Mouse (Mus musculus) C2C12 (cell line): ENCODE data around the gene Usp4. TPM values are rescaled to one million over a fixed set of nuclear protein-coding genes. Genes with fewer than 3 reads are reported as not detected.
A peak's percentile ranks its signal among the peaks of the same experiment; 100 is the strongest.

Experiments
- H3K27me3 ChIP-seq: one replicate; pipeline ENCODE4 v1.6.1; 2011; ENCODE audit not compliant: control insufficient read depth, insufficient read depth, insufficient read length
- H3K36me3 ChIP-seq: one replicate; pipeline ENCODE4 v1.6.1; 2011; ENCODE audit not compliant: control insufficient read depth, insufficient read depth
- H3K4me3 ChIP-seq: one replicate; pipeline ENCODE4 v1.5.1; 2011; ENCODE audit warnings: mild to moderate bottlenecking, control low read depth; ENCODE audit not compliant: poor library complexity, insufficient read depth, severe bottlenecking
- H3K79me2 ChIP-seq: one replicate; pipeline ENCODE4 v1.6.1; 2011; ENCODE audit not compliant: control insufficient read depth, insufficient read depth
- H3K79me3 ChIP-seq: one replicate; pipeline ENCODE4 v1.6.1; 2011; ENCODE audit warnings: low read depth, control low read depth
- H3ac ChIP-seq: one replicate; pipeline ENCODE3; 2011; ENCODE audit warnings: low read depth; ENCODE audit not compliant: control insufficient read depth, insufficient read length
- CEBPB ChIP-seq: IDR thresholded peaks from one replicate; pipeline ENCODE4 v1.6.1; 2011; ENCODE audit warnings: low read depth, mild to moderate bottlenecking, control low read depth, moderate library complexity
- CTCF ChIP-seq: IDR thresholded peaks from one replicate; pipeline ENCODE4 v1.5.1; 2011; ENCODE audit not compliant: control insufficient read depth, insufficient read depth, insufficient read length
- FOSL1 ChIP-seq: IDR thresholded peaks from one replicate; pipeline ENCODE4 v1.8.0; 2011; ENCODE audit warnings: mild to moderate bottlenecking, low read length; ENCODE audit not compliant: poor library complexity, insufficient read depth, severe bottlenecking
- MAX ChIP-seq: IDR thresholded peaks from one replicate; pipeline ENCODE4 v1.6.1; 2011; ENCODE audit warnings: mild to moderate bottlenecking, control low read depth
- MYOD1 ChIP-seq: IDR thresholded peaks from one replicate; pipeline ENCODE4 v1.6.1; 2011; ENCODE audit warnings: low read depth; ENCODE audit not compliant: control insufficient read depth, insufficient read length
- MYOG ChIP-seq: IDR thresholded peaks from one replicate; pipeline ENCODE4 v1.6.1; 2011; ENCODE audit not compliant: control insufficient read depth, insufficient read length; ENCODE audit errors: extremely low read depth
- USF1 ChIP-seq: IDR thresholded peaks from one replicate; pipeline ENCODE4 v1.6.1; 2011; ENCODE audit warnings: low read depth, mild to moderate bottlenecking, control low read depth, moderate library complexity
- polyA plus RNA-seq: library from polyadenylated mRNA; unstranded; fragments of >200 nt; fragmentation: generic; extraction: Trizol; gene quantifications from one replicate; pipeline ENCODE4 v1.2.1, GENCODE M21; 2012; ENCODE audit warnings: missing spikeins

Gene Usp4
- polyA plus RNA-seq, 1 experiment: 82.3 TPM

DNA sequence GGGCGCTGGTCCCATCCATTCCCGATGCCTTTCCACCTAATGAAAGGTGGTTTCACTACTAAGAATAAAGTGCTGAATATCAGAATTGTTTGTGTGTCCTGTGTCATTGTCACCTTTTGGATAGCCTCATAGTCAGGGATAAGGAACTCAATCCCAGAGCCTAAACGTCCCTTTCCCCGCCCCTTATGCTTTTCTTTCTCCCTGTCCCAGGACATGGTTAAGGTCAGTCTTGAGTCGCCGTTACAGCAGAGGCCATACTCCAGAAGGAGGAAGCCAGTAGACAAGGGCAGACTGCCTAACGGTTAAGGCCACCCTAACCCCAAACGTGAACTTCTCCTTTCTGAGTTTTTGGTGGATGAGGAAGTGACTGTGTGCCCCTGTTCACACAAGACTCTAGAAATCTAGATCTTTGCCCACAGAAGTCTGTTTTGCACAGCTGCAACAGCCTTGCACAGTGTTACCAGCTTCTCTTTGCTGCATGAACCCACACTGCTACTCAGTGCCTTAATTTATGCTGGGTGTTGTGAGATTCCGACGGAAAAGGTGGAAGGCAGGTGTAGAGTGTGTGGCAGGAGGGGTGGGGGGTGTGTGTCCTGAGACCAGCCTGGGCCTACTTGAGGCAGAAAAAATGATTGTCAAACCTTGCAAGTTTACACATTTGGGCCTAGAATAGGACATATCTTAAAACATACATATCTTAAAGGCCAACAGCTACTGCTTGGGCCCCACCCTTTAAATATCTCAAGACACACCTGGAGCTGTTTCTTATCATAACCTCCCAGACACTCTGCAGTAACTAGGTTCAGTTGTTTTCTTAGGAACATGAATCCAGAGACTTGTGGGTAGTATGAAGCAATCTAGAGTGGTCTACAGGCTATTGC is 7.2 kb upstream of the Usp4 start:
- no peak for TF ChIP-seq MYOD1
- TF ChIP-seq CEBPB: no peak
- TF ChIP-seq USF1: no peak
- TF ChIP-seq MYOG: no peak
- no peak for TF ChIP-seq MAX
- TF ChIP-seq CTCF: no peak
- TF ChIP-seq FOSL1: no peak
- Histone ChIP-seq H3K36me3 (peaks cover 36% of the 10 kb centered on the region), H3ac (peak overlapping the region; percentile 40), H3K79me3 (peaks cover 12% of the 10 kb centered on the region), H3K27me3 (no peaks in the 10 kb centered on the region), H3K79me2 (peaks cover 17% of the 10 kb centered on the region), H3K4me3 (peak overlapping the region; percentile 70)

- Histone ChIP-seq H3K79me2 (peaks cover 17% of the 10 kb centered on the region), H3K36me3 (peaks cover 30% of the 10 kb centered on the region), H3K27me3 (no peaks in the 10 kb centered on the region), H3K4me3 (no peak overlapping the region), H3ac (no peak overlapping the region), H3K79me3 (peaks cover 14% of the 10 kb centered on the region)
- TF ChIP-seq MYOG (no peak), MAX (no peak), CTCF (no peak), FOSL1 (no peak), USF1 (no peak), MYOD1 (no peak), CEBPB (no peak)
These were observed 6.5 kb upstream of the Usp4 start for GRCm38 (mm10) chr9:108341139-108341475.

- no peaks in the 10 kb centered on the region for H3K27me3 ChIP-seq
- no peak for TF ChIP-seq CEBPB
- TF ChIP-seq MYOG: no peak
- TF ChIP-seq FOSL1: no peak
- TF ChIP-seq MAX: no peak
- no peak for TF ChIP-seq CTCF
- no peak for TF ChIP-seq MYOD1
- TF ChIP-seq USF1: no peak
- H3ac ChIP-seq: no peak overlapping the region
- no peak overlapping the region for H3K4me3 ChIP-seq
- peaks cover 26% of the 10 kb centered on the region for H3K36me3 ChIP-seq
- H3K79me3 ChIP-seq: peaks cover 15% of the 10 kb centered on the region
- H3K79me2 ChIP-seq: peaks cover 17% of the 10 kb centered on the region
These were observed 5.9 kb upstream of the Usp4 start for GRCm38 (mm10) chr9:108341801-108342200.

DNA sequence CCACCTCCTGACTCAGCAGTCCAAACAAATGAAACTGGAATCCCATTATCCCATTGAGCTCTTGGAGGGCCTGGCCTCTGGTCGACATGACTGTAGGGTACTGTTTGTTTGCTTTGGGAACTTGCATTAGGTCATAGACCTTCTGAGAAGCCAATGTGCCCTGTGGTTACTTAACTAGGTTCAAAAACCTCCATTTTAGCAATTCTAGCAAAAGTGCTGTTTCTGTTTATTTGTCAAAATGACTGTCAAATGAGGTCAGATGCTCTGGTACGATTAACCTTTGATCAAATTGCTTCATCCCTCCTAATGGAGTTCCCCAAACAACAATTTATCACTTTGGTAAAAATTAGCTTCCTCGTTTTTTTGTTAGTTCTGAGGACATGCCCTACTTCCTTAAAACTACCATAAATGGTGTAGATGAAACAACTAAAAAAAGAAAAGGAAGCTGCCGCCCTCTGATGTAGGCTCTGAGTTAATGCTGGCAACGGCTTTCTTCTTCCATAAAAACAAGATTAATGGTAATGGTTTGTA is 5.3 kb upstream of the Usp4 start:
- no peak for TF ChIP-seq MAX
- no peak for TF ChIP-seq CTCF
- no peak for TF ChIP-seq CEBPB
- TF ChIP-seq USF1: no peak
- TF ChIP-seq MYOD1: no peak
- TF ChIP-seq MYOG: no peak
- no peak for TF ChIP-seq FOSL1

DNA sequence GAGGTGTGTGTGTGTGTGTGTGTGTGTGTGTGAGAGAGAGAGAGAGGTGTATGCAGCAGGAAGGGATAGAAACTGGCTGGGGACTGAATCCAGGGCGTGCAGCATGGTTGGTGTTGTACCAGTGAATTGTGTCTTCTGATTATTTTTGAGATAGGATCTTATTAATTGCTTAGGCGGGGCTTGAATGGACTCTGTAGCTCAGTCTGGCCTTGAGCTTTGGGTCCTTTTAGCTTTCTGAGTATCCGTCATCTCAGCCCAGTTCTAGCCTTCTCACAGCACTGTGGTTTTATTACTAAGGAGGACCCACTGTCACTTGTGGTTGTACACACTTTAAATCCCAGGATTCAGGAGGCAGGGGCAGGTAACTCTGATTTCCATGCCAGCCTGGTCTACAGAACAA is 4.3 kb upstream of the Usp4 start:
- Histone ChIP-seq H3K27me3 (no peaks in the 10 kb centered on the region), H3K36me3 (peaks cover 19% of the 10 kb centered on the region), H3K79me2 (peaks cover 23% of the 10 kb centered on the region), H3K79me3 (peaks cover 16% of the 10 kb centered on the region), H3K4me3 (no peak overlapping the region), H3ac (no peak overlapping the region)
- TF ChIP-seq CEBPB (no peak), CTCF (no peak), USF1 (no peak), MYOD1 (no peak), MYOG (no peak), FOSL1 (no peak), MAX (no peak)

More for the DNA sequence above, 5.3 kb upstream of the Usp4 start:
- Histone ChIP-seq H3K4me3 (no peak overlapping the region), H3K27me3 (no peaks in the 10 kb centered on the region), H3K36me3 (peaks cover 26% of the 10 kb centered on the region), H3ac (no peak overlapping the region), H3K79me2 (peaks cover 17% of the 10 kb centered on the region), H3K79me3 (peaks cover 15% of the 10 kb centered on the region)

GRCm38 (mm10) chr9:108343835-108344234 is 3.8 kb upstream of the Usp4 start:
- H3K79me2 ChIP-seq: peaks cover 28% of the 10 kb centered on the region
- peaks cover 21% of the 10 kb centered on the region for H3K79me3 ChIP-seq
- H3K27me3 ChIP-seq: no peaks in the 10 kb centered on the region
- H3K4me3 ChIP-seq: no peak overlapping the region
- no peak overlapping the region for H3ac ChIP-seq
- peaks cover 16% of the 10 kb centered on the region for H3K36me3 ChIP-seq
- TF ChIP-seq CTCF (no peak), MYOG (no peak), CEBPB (no peak), MYOD1 (no peak)
